Mouse (Mus musculus) MEL (cell line): ENCODE measurements around the gene Nuak2. TPM values are rescaled to one million over a fixed set of nuclear protein-coding genes. Genes with fewer than 3 reads are reported as not detected.

ENCODE experiments used
- DNase-seq: peaks from one replicate; pipeline ENCODE4 v3.0.0; 2011; ENCODE audit warnings: low read depth, low spot score
- H3K27ac ChIP-seq: 2 replicates; pipeline ENCODE4 v1.5.1; 2012; ENCODE audit warnings: low read depth, mild to moderate bottlenecking, control low read depth, low read length, moderate library complexity; ENCODE audit not compliant: control insufficient read depth
- H3K27me3 ChIP-seq, 2 experiments: fragments of 150-350 bp in 1 of 2; sonication (generic) in 1 of 2; 2 replicates each; pipeline ENCODE4 v1.6.1; 2012; ENCODE audit warnings: low read length in 2 of 2, mild to moderate bottlenecking in 2 of 2, improper control_type of control experiment in 1 of 2, moderate library complexity in 1 of 2; ENCODE audit not compliant: insufficient read depth in 2 of 2, control insufficient read depth in 1 of 2
- H3K36me3 ChIP-seq, 2 experiments: 2 replicates each; pipeline ENCODE4 v1.6.1; 2012 to 2014; ENCODE audit warnings: low read length in 2 of 2, improper control_type of control experiment in 1 of 2, inconsistent platforms in 1 of 2, mild to moderate bottlenecking in 1 of 2; ENCODE audit not compliant: insufficient read depth in 2 of 2, control insufficient read depth in 1 of 2
- H3K4me1 ChIP-seq, 2 experiments: fragments of 150-350 bp in 1 of 2; sonication (generic) in 1 of 2; 2 replicates each; pipeline ENCODE4 v1.6.1; 2012; ENCODE audit warnings: low read length in 2 of 2, improper control_type of control experiment in 1 of 2, mild to moderate bottlenecking in 1 of 2; ENCODE audit not compliant: insufficient read depth in 2 of 2, control insufficient read depth in 1 of 2
- H3K4me3 ChIP-seq, 2 experiments: fragments of 150-350 bp in 1 of 2; sonication (generic) in 1 of 2; 2 replicates each; pipeline ENCODE4 v1.5.1; 2012; ENCODE audit warnings: low read depth in 2 of 2, low read length in 2 of 2, mild to moderate bottlenecking in 2 of 2, moderate library complexity in 2 of 2, control low read depth in 1 of 2, improper control_type of control experiment in 1 of 2; ENCODE audit not compliant: control insufficient read depth in 1 of 2, insufficient read depth in 1 of 2
- H3K79me2 ChIP-seq: 2 replicates; pipeline ENCODE4 v1.6.1; 2012; ENCODE audit warnings: mild to moderate bottlenecking, low read length, moderate library complexity; ENCODE audit not compliant: control insufficient read depth, poor library complexity, insufficient read depth
- H3K9ac ChIP-seq: 2 replicates; pipeline ENCODE4 v1.6.1; 2012; ENCODE audit warnings: low read depth, mild to moderate bottlenecking, control low read depth, low read length, moderate library complexity; ENCODE audit not compliant: control insufficient read depth, poor library complexity, severe bottlenecking
- H3K9me3 ChIP-seq: fragments of 150-350 bp; sonication (generic); replicated peaks from 2 replicates; pipeline ENCODE4 v1.6.1; 2012; ENCODE audit warnings: mild to moderate bottlenecking, low read length, improper control_type of control experiment, moderate library complexity; ENCODE audit not compliant: insufficient read depth
- BHLHE40 ChIP-seq: IDR thresholded peaks from 2 replicates; pipeline ENCODE4 v1.6.1; 2012; ENCODE audit warnings: low read depth, mild to moderate bottlenecking, inconsistent platforms, low read length, improper control_type of control experiment, borderline replicate concordance
- CHD1 ChIP-seq: IDR thresholded peaks from 2 replicates; pipeline ENCODE4 v1.6.1; 2012; ENCODE audit warnings: low read depth, mild to moderate bottlenecking, inconsistent platforms, low read length, improper control_type of control experiment
- E2F4 ChIP-seq: IDR thresholded peaks from 2 replicates; pipeline ENCODE4 v1.6.1; 2011; ENCODE audit warnings: low read depth, low read length, improper control_type of control experiment, borderline replicate concordance
- ELF1 ChIP-seq: IDR thresholded peaks from 2 replicates; pipeline ENCODE4 v1.6.1; 2014; ENCODE audit warnings: low read depth, mild to moderate bottlenecking, inconsistent platforms, low read length, improper control_type of control experiment, moderate library complexity
- EP300 ChIP-seq, 2 experiments: IDR thresholded peaks; 2 replicates each; pipeline ENCODE4 v1.6.1; 2011; ENCODE audit warnings: improper control_type of control experiment in 2 of 2, low read length in 2 of 2, low read depth in 1 of 2, mild to moderate bottlenecking in 1 of 2
- ETS1 ChIP-seq: IDR thresholded peaks from 2 replicates; pipeline ENCODE4 v1.6.1; 2012; ENCODE audit warnings: low read depth, mild to moderate bottlenecking, inconsistent platforms, low read length, improper control_type of control experiment, moderate library complexity
- GATA1 ChIP-seq: IDR thresholded peaks from 2 replicates; pipeline ENCODE4 v1.6.1; 2011; ENCODE audit warnings: low read depth, low read length, improper control_type of control experiment
- HCFC1 ChIP-seq: IDR thresholded peaks from 2 replicates; pipeline ENCODE4 v1.6.1; 2012; ENCODE audit warnings: low read depth, mild to moderate bottlenecking, inconsistent platforms, low read length, improper control_type of control experiment, moderate library complexity
- JUND ChIP-seq: IDR thresholded peaks from 2 replicates; pipeline ENCODE4 v1.6.1; 2011; ENCODE audit warnings: low read depth, mild to moderate bottlenecking, improper control_type of control experiment, low read length
- KAT2A ChIP-seq: conservative IDR thresholded peaks from 2 replicates; pipeline ENCODE4 v1.6.1; 2012; ENCODE audit warnings: low read depth, low read length, improper control_type of control experiment, inconsistent platforms
- MAX ChIP-seq: IDR thresholded peaks from 2 replicates; pipeline ENCODE4 v1.6.1; 2011; ENCODE audit warnings: low read length, improper control_type of control experiment
- MAZ ChIP-seq: IDR thresholded peaks from 2 replicates; pipeline ENCODE4 v1.6.1; 2012; ENCODE audit warnings: low read depth, mild to moderate bottlenecking, inconsistent platforms, low read length, improper control_type of control experiment
- MYB ChIP-seq: IDR thresholded peaks from 2 replicates; pipeline ENCODE4 v1.6.1; 2011; ENCODE audit warnings: mild to moderate bottlenecking, low read depth, low read length, improper control_type of control experiment
- MYC ChIP-seq: IDR thresholded peaks from 2 replicates; pipeline ENCODE4 v1.6.1; 2011; ENCODE audit warnings: low read depth, mild to moderate bottlenecking, low read length, improper control_type of control experiment, moderate library complexity
- POLR2A ChIP-seq, 2 experiments: IDR thresholded peaks; 2 replicates each; pipeline ENCODE4 v1.6.1; 2011 to 2012; ENCODE audit warnings: low read length in 2 of 2, mild to moderate bottlenecking in 2 of 2, control low read depth in 1 of 2, improper control_type of control experiment in 1 of 2, low read depth in 1 of 2, moderate library complexity in 1 of 2; ENCODE audit not compliant: control insufficient read depth in 1 of 2, insufficient read depth in 1 of 2, poor library complexity in 1 of 2
- POLR2AphosphoS2 ChIP-seq: IDR thresholded peaks from 2 replicates; pipeline ENCODE4 v1.6.1; 2011; ENCODE audit warnings: low read length, improper control_type of control experiment
- RCOR1 ChIP-seq: IDR thresholded peaks from 2 replicates; pipeline ENCODE4 v1.6.1; 2012; ENCODE audit warnings: low read depth, mild to moderate bottlenecking, inconsistent platforms, low read length, improper control_type of control experiment
- SIN3A ChIP-seq: IDR thresholded peaks from 2 replicates; pipeline ENCODE4 v1.6.1; 2012; ENCODE audit warnings: low read length, improper control_type of control experiment, inconsistent platforms
- TAL1 ChIP-seq: IDR thresholded peaks from 2 replicates; pipeline ENCODE4 v1.6.1; 2012; ENCODE audit warnings: mild to moderate bottlenecking, inconsistent platforms, low read length, moderate library complexity, mixed read lengths
- TCF12 ChIP-seq: IDR thresholded peaks from 2 replicates; pipeline ENCODE4 v1.6.1; 2014; ENCODE audit warnings: low read depth, mild to moderate bottlenecking, inconsistent platforms, low read length, improper control_type of control experiment, moderate library complexity
- UBTF ChIP-seq: IDR thresholded peaks from 2 replicates; pipeline ENCODE4 v1.6.1; 2012; ENCODE audit warnings: low read depth, mild to moderate bottlenecking, inconsistent platforms, low read length, improper control_type of control experiment, moderate library complexity, borderline replicate concordance; ENCODE audit not compliant: insufficient read depth
- USF1 ChIP-seq: IDR thresholded peaks from 2 replicates; pipeline ENCODE4 v1.6.1; 2014; ENCODE audit warnings: low read depth, mild to moderate bottlenecking, inconsistent platforms, low read length, improper control_type of control experiment, moderate library complexity
- ZKSCAN1 ChIP-seq: IDR thresholded peaks from 2 replicates; pipeline ENCODE4 v1.6.1; 2012; ENCODE audit warnings: low read depth, mild to moderate bottlenecking, inconsistent platforms, low read length, improper control_type of control experiment, moderate library complexity
- polyA plus RNA-seq, 2 experiments: library from polyadenylated mRNA; stranded (reverse) in 1 of 2; unstranded in 1 of 2; fragments of >175 nt in 1 of 2; fragments of >200 nt in 1 of 2; gene quantifications; 2 replicates each; pipeline versions ENCODE4 v1.2.1 to v1.2.4; 2012; ENCODE audit warnings: low replicate concordance in 2 of 2, low read depth in 1 of 2; ENCODE audit not compliant: insufficient read length in 2 of 2, insufficient read depth in 1 of 2, missing spikeins in 1 of 2
- total RNA-seq: library from RNA; depleted of rRNA; stranded (reverse); fragments of 300-350 nt; gene quantifications from 2 replicates; pipeline ENCODE4 v1.2.3, GENCODE M21; 2012; rRNA removed

Gene Nuak2
- total and polyA plus RNA-seq, 3 experiments: 3.0 to 3.2 TPM; not detected in 1

DNA sequence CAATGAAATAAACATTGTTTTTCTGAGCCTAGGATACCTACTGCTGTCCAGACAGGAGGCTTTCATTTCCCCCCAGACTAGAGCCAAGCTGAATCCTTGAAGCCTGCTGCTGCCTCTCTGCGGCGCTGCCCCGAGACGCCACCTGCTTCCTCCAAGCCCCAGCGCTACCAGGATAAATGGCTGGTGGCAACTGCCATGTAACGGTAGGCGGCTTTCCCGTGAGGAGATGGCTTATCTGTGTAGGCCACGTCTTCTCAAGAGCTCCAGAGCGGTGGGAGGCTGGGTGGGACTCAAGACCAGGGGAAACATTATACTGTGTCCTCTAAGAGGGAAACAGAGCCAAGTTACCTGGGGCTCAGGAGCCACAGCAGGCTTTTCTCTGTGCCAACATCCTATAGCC lies 66.0 kb downstream of the Nuak2 start:
- TF ChIP-seq CHD1 (no peak), ETS1 (peak; percentile 60; the same call in 1 of the 2 replicates), MAZ (no peak), USF1 (no peak), E2F4 (no peak), POLR2A (IDR thresholded peaks at IDR 0.05; ENCODE audit: control insufficient read depth in 1 of 2, insufficient read depth in 1 of 2, low read depth in 1 of 2, low read length in 2 of 2, poor library complexity in 1 of 2) (peak in 1 of 2 experiments; percentile 29; a peak in 1 of 4 replicates), SIN3A (peak; percentile 32), MYC (0 out of 2 replicates have a peak, but pooled peaks have one; percentile 3), MAX (0 out of 2 replicates have a peak, but pooled peaks have one; percentile 4), POLR2AphosphoS2 (no peak), ZKSCAN1 (no peak), TCF12 (peak; percentile 84), TAL1 (peak; percentile 37), EP300 (IDR thresholded peaks at IDR 0.05; ENCODE audit: low read depth in 1 of 2, low read length in 2 of 2) (peak; percentile 69 to 88), BHLHE40 (peak; percentile 78), ELF1 (no peak), GATA1 (peak; percentile 58; the same call in 1 of the 2 replicates), KAT2A (no peak), MYB (peak; percentile 95), JUND (no peak), UBTF (no peak), HCFC1 (no peak), RCOR1 (0 out of 2 replicates have a peak, but pooled peaks have one; percentile 10)
- Histone ChIP-seq H3K9me3 (no peaks in the 10 kb centered on the region), H3K36me3 (peaks cover 0 to 16% of the 10 kb centered on the region in 2 experiments; a peak in 2 of 4 replicates), H3K9ac (peak overlapping the region; percentile 71), H3K79me2 (no peaks in the 10 kb centered on the region), H3K27ac (peak overlapping the region; percentile 77), H3K27me3 (no peaks in the 10 kb centered on the region), H3K4me3 (peak overlapping the region; percentile 48 to 59), H3K4me1 (peaks cover 21 to 28% of the 10 kb centered on the region in 2 experiments)
- peak; percentile 86 for DNase-seq

Other genes with a start within 250 kb of the Nuak2 start
- gene Mfsd4a, start 248.1 kb upstream of the Nuak2 start, total RNA-seq: 2.7 and 3.6 TPM in 2 replicates
- 10 to 100 TPM in 1 of 2 experiments, not detected in 1; 15.5 TPM for gene Mfsd4a, start 248.1 kb upstream of the Nuak2 start, polyA plus RNA-seq
- gene Cdk18, start 176.4 kb upstream of the Nuak2 start, total RNA-seq: 0.56 and 1.3 TPM in 2 replicates
- gene Cdk18, start 176.4 kb upstream of the Nuak2 start, polyA plus RNA-seq: 10 to 100 TPM in 1 of 2 experiments, not detected in 1; 15.7 TPM
- not detected in 2 replicates for gene Lemd1, start 124.7 kb upstream of the Nuak2 start, total RNA-seq
- gene Lemd1, start 124.7 kb upstream of the Nuak2 start, polyA plus RNA-seq: not detected
- not detected in 2 replicates for gene AC124108.1, start 124.7 kb upstream of the Nuak2 start, total RNA-seq
- gene AC124108.1, start 124.7 kb upstream of the Nuak2 start, polyA plus RNA-seq: not detected
- not detected in 2 replicates for gene Gm10188, start 86.4 kb upstream of the Nuak2 start, total RNA-seq
- gene Gm10188, start 86.4 kb upstream of the Nuak2 start, polyA plus RNA-seq: not detected
- not detected in 2 replicates for gene Klhdc8a, start 17.5 kb upstream of the Nuak2 start, total RNA-seq
- not detected for gene Klhdc8a, start 17.5 kb upstream of the Nuak2 start, polyA plus RNA-seq
- 4.6 and 7.2 TPM in 2 replicates for gene Tmcc2, start 75.2 kb downstream of the Nuak2 start, total RNA-seq
- 1 to 10 TPM in 1 of 2 experiments, not detected in 1; 4.1 TPM for gene Tmcc2, start 75.2 kb downstream of the Nuak2 start, polyA plus RNA-seq
- 2.4 and 2.8 TPM in 2 replicates for gene Dstyk, start 101.4 kb downstream of the Nuak2 start, total RNA-seq
- 1 to 10 TPM in 1 of 2 experiments, not detected in 1; 4.5 TPM for gene Dstyk, start 101.4 kb downstream of the Nuak2 start, polyA plus RNA-seq
- 33.2 and 33.3 TPM in 2 replicates for gene Rbbp5, start 161.2 kb downstream of the Nuak2 start, total RNA-seq
- 10 to 100 TPM in 1 of 2 experiments, not detected in 1; 43.5 TPM for gene Rbbp5, start 161.2 kb downstream of the Nuak2 start, polyA plus RNA-seq
- gene Tmem81, start 190.1 kb downstream of the Nuak2 start, total RNA-seq: 2.6 and 2.9 TPM in 2 replicates
- 1 to 10 TPM in 1 of 2 experiments, not detected in 1; 5.4 TPM for gene Tmem81, start 190.1 kb downstream of the Nuak2 start, polyA plus RNA-seq
- not detected in 2 replicates for gene Cntn2, start 227.1 kb downstream of the Nuak2 start, total RNA-seq
- not detected for gene Cntn2, start 227.1 kb downstream of the Nuak2 start, polyA plus RNA-seq